Mouse (Mus musculus) adrenal gland, postnatal 36 days (tissue): ENCODE results near the gene Vim. TPM values are rescaled to one million over a fixed set of nuclear protein-coding genes. Genes with fewer than 3 reads are reported as not detected.
"Not testable (repeated sequence)": the region's sequence is repeated elsewhere in the genome, so short reads cannot be mapped to it uniquely, and the experiment has no call there.

Experiments used
- DNase-seq, 2 experiments: peaks; one replicate each; pipeline ENCODE4 v3.0.0; 2021; ENCODE audit warnings: mixed read lengths in 1 of 2
- total RNA-seq, 2 experiments: library from RNA; stranded (reverse); gene quantifications; 2 replicates each; pipeline ENCODE4 v1.2.3; 2021

The Vim gene
- total RNA-seq, 2 experiments from 2014 or later: 181 to 247 TPM

- no peak for DNase-seq
Measured at GRCm38 (mm10) chr2:13560396-13560795, 13.3 kb upstream of the Vim start.

DNA sequence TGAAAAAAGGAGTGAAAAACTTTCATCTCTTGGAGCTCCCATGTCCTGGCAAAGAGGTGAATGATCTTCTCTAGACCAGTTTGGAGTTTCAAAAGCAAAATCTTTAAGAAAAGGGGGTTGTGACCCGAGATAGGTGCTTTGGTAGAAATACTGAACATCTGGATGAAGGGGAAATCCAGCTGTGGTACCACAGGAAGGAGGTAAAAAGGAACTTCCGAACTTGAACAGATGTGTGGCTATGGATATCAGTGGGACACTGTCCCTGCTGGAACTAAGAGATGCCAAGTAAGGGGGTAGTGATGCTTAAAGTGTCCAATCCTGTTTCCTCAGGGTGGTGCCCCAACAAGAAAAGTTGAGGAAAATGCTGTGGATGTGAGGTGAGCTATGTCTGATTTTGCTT is 3.6 kb upstream of the Vim start:
- DNase-seq: no peak

DNA sequence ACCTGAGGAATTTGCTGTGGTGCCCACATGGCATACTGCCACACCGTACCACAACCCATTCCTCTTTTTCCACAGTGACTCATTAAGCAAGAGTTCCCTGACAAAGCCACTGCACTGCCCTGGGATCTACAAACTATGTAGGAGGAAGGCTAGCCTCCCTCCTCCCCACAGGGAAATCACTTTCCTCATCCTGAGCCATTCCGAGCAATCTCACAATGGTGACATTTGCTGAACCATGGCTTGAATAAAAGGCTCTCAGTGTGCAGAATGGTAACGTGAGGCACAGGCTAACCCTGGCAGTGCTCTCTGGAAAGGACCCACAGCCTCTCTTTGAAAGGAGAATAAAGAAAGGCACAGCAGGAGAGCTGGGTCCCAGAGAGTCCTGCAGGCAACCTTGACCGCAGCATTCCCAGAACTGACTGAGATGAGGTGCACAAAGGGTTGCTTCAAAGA is 1.6 kb upstream of the Vim start:
- peak in 1 of 2 experiments; percentile 5 for DNase-seq

- peak in 1 of 2 experiments; percentile 7 for DNase-seq
Measured at GRCm38 (mm10) chr2:13572647-13573407, 900 bp upstream of the Vim start.

GRCm38 (mm10) chr2:13574066-13574800 is 506 bp downstream of the Vim start:
- peak; percentile 62 to 77 for DNase-seq

- peak; percentile 11 to 44 for DNase-seq
Measured at GRCm38 (mm10) chr2:13574801-13575150, 1.0 kb downstream of the Vim start.

- DNase-seq: peak; percentile 78 to 85
Measured at GRCm38 (mm10) chr2:13575287-13575801, 1.6 kb downstream of the Vim start.

DNA sequence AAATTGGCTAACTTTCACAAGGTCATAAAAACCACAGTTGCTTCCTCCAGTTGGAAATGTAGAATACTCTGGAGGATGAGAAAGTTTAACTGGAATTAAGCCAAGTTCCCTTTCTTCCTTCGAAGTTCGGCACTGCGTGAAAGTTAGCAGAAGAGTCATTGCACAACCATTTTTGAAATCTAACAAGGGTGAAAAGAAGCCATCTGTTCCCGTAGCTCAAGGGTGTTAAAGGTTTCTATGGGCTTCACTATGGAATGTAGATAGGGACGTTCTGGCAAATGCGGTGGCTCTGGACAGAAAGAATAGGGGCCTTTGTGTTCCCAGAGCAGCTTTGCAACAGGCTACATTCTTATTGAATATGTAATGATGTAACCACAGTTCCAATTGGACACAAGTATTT is 2.2 kb downstream of the Vim start:
- DNase-seq: no peak

DNA sequence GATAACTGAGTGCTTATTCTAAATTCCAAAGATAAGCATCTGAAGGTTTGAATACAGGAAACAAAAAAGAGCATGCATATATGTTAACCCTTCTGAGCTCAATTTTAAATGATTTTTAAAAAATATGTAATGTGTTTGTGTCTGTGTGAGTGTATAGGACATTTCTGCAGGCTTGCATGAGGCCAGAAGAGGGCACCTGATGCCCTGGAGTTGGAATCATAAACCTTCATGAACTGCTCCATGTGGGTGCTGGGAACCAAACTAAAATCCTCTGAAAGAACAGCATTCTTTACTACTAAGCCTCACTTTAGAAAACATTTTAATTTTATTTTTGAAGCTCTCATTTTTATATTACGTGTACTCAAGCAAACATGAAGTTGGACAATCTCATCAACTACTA is 3.7 kb downstream of the Vim start:
- DNase-seq: no peak

GRCm38 (mm10) chr2:13578473-13579152 is 4.9 kb downstream of the Vim start:
- DNase-seq: peak in 1 of 2 experiments; percentile 31

GRCm38 (mm10) chr2:13579315-13579714 is 5.6 kb downstream of the Vim start:
- DNase-seq: no peak

GRCm38 (mm10) chr2:13579991-13580390 is 6.3 kb downstream of the Vim start:
- DNase-seq: peak in 1 of 2 experiments; percentile 19

GRCm38 (mm10) chr2:13582184-13582583 is 8.5 kb downstream of the Vim start:
- DNase-seq: no peak

GRCm38 (mm10) chr2:13583746-13584145 is 10.0 kb downstream of the Vim start:
- DNase-seq: not testable (repeated sequence)

DNA sequence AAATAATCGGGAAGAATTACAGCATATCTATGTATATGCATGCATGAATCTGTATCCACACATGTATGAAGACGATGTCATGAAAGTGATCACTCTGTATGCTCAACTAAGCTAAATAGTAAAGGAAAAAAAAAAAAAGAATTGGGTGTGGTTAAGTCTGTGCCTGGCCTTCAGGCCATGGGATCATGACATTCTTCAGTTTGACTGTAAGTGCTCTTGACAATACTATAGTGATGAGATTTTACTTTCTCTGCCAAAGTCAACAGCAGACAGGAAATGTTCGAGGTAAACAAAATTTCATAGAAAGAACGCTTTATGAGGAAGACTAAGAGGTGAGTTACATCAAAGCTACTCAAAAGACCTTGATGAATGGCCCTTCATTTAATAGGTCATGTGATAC is 19.6 kb downstream of the Vim start:
- DNase-seq: no peak

GRCm38 (mm10) chr2:13596965-13597656 is 23.4 kb downstream of the Vim start:
- no peak for DNase-seq

GRCm38 (mm10) chr2:13598166-13598565 is 24.4 kb downstream of the Vim start:
- DNase-seq: peak in 1 of 2 experiments; percentile 6

DNA sequence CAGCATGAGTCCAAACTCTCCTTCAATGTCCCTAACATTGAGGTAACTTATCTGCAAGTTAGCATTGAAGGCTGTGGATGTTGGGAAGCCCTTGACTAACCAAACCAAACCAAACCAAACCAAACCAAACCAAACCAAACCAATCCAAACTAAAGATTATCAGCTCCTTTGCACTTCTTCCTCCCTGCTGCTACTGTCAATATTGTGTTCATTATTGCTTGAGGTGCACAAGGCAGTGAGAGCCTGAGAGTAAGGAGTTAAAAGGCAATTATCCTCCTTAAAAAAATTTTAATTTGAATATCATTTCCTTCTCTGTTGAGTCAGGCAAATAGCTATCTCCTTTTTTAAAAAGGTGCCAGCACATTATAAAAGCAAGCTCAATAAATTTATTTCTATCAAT is 29.4 kb downstream of the Vim start:
- DNase-seq: no peak

DNA sequence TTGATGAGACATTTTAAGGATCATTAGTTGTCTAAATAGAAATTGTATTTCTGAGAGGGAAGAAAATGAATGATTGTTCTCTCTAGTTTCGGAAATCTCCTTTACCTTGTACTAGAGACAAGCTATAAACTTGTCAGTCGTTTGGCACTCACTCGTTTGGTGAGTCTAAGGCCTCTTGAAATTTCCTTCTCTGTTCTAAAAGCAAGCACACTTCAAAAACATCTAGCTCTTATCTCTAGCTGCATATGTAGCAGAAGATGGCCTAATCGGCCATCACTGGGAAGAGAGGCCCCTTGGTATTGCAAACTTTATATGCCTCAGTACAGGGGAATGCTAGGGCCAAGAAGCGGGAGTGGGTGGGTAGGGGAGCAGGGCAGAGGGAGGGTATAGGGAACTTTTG is 29.9 kb downstream of the Vim start:
- not testable (repeated sequence) for DNase-seq

GRCm38 (mm10) chr2:13630136-13630832 is 56.6 kb downstream of the Vim start:
- peak; percentile 7 to 38 for DNase-seq
